Mouse (Mus musculus): ENCODE results near the gene Tbc1d5.
"Not testable (repeated sequence)": the region's sequence is repeated elsewhere in the genome, so short reads cannot be mapped to it uniquely, and the experiment has no call there.

The Tbc1d5 gene

GRCm38 (mm10) chr17:50740804-50741203 is 438.3 kb downstream of the Tbc1d5 start:
- DNase-seq (ENCODE audit: low spot score) = no peak

- no peak for DNase-seq (ENCODE audit: low spot score)
These were observed 440.7 kb downstream of the Tbc1d5 start for GRCm38 (mm10) chr17:50738476-50738875.

DNA sequence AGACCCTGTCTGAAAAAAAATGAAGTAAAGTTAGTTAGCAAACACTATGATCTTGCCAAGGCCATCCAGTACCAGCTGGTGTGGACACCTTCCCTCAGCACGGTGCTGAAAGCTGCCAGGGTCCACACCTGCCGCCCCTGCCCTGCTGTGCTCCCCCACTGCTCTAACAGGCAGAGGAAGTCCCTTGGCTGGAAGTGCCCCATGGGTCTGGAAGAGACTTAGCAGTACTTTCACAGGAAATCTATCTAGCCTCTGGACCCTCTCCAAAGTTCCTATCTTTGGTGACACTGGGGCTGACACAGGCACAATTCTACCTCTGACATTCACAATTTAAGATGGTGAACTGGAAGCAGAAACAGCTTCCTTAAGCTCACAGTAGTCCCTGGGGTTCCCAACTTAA is 442.1 kb downstream of the Tbc1d5 start:
- DNase-seq (ENCODE audit: low spot score) = no peak

- DNase-seq (ENCODE audit: low spot score) = no peak
These were observed 443.1 kb downstream of the Tbc1d5 start for GRCm38 (mm10) chr17:50735955-50736533.

- no peak for DNase-seq (ENCODE audit: low spot score)
These were observed 443.7 kb downstream of the Tbc1d5 start for GRCm38 (mm10) chr17:50735382-50735954.

- DNase-seq (ENCODE audit: low spot score) = no peak
These were observed 444.4 kb downstream of the Tbc1d5 start for GRCm38 (mm10) chr17:50734781-50735180.

GRCm38 (mm10) chr17:50733390-50733789 is 445.8 kb downstream of the Tbc1d5 start:
- DNase-seq (ENCODE audit: low spot score) = no peak

GRCm38 (mm10) chr17:50731876-50732275 is 447.3 kb downstream of the Tbc1d5 start:
- DNase-seq (ENCODE audit: low spot score) = no peak

DNA sequence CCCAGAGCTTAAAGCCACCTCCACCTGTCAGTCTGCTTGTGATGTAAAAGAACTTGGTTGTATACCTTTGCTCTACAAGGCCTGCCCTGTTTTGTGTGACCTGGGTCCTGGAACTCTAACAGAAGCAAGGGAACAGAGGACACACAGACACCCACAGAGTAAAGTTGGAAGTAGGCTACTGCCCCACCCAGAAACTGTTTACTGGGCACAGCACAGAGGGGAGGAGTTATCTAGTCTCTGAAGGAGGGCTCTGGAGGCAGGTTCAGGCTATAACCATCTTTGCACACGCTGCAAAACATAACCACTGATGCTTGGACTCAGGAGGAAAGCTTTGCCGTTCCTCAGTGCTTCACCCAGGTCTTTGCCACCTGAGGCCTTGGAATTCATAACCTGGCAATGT is 448.3 kb downstream of the Tbc1d5 start:
- no peak for DNase-seq (ENCODE audit: low spot score)

GRCm38 (mm10) chr17:50729577-50729976 is 449.6 kb downstream of the Tbc1d5 start:
- no peak for DNase-seq (ENCODE audit: low spot score)

- no peak for DNase-seq (ENCODE audit: low spot score)
These were observed 450.1 kb downstream of the Tbc1d5 start for GRCm38 (mm10) chr17:50729031-50729430.

GRCm38 (mm10) chr17:50726265-50726664 is 452.9 kb downstream of the Tbc1d5 start:
- DNase-seq (ENCODE audit: low spot score) = no peak

DNA sequence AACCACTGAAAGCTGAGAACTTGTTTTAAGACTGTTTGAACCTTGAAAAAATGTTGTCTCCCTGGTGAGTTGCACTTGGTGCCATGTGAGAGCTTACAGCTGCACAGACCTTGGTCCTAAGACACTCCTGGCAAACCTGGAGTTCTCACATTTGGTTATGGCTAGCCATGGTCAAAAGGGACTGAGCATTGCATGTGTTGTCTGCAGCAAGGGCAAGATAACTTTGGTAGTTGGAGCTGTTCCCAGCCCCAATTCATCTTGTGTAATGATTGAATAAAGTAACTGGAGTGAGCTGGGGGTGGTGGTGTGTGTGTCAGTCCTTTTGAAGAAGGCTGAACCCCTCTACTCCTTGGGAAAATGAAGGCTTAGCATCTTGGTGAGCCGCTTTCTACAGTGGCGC is 454.8 kb downstream of the Tbc1d5 start:
- DNase-seq (ENCODE audit: low spot score) = no peak

DNA sequence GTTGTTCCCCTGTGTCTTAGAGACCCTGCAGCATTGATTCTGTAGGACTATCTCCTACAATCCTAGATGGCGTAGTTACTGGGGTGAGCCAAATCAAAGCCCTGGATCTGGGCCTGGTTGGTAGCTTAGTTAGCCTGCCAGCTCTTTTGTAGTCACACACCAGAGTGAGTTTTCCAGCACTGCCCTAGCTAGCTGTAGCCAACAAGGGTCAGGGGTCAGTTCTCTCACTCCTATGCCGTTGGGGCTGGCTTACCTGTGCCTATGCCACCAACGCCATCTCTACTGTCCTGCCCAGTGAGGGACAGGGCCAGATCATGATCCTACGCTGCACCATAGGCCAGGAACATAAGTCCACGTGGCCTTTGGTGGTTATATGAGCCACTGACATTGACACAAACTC is 461.6 kb downstream of the Tbc1d5 start:
- DNase-seq (ENCODE audit: low spot score) = no peak

DNA sequence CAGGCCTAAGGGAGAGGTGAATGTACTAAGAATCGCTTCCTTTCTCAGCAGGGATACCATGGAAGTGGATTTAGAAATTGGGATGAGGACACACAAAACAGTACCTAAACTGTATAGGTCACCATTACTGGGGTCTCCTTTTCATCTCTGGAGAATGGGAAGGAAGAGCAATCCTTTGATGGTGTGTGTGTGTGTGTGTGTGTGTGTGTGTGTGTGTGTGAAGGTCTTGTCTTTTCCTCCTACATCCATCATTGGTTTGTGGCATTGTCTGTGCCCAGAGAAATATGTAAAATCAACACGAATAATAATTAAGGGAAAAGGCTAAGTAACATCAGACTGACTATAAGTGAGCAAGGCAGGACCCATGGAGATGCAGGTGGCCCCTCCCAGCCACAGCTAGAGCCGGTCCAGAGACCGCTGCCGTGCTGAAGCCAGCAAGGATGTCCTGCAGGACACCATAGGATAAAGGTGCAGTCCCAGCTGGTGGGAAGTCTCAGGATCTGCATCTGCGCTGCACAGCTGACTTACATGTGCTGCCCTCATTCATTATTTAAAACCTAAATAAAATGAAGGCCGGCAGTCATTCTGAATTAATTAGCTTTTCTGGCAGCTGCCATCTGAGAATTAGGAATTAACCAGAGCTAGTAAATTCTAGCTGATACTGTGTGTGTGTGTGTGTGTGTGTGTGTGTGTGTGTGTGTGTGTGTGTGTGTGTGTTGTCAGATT is 468.5 kb downstream of the Tbc1d5 start:
- DNase-seq (ENCODE audit: low spot score) = no peak

DNA sequence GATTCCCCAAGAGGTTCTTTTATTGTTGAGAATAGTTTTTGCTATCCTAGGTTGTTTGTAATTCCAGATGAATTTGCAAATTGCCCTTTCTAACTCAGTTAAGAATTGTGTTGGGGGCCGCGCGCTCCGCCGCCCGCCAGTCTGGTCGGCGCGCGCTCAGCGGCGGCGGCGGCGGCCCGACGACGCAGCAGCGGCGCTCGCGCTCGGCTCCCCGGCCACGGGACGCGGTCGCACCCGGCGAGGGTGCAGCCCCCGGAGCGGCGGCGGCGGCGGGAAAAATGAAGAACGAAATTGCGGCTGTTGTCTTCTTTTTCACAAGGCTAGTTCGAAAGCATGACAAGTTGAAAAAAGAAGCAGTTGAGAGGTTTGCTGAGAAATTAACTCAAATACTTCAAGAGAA is 480.7 kb downstream of the Tbc1d5 start:
- not testable (repeated sequence) for DNase-seq (ENCODE audit: low spot score)

- no peak for DNase-seq (ENCODE audit: low spot score)
These were observed 491.0 kb downstream of the Tbc1d5 start for GRCm38 (mm10) chr17:50688135-50688534.

- no peak for DNase-seq (ENCODE audit: low spot score)
These were observed 491.5 kb downstream of the Tbc1d5 start for GRCm38 (mm10) chr17:50687670-50688069.

- DNase-seq (ENCODE audit: low spot score) = no peak
These were observed 494.0 kb downstream of the Tbc1d5 start for GRCm38 (mm10) chr17:50684960-50685645.
